Mouse (Mus musculus): ENCODE measurements around the gene Clmp. TPM values are rescaled to one million over a fixed set of nuclear protein-coding genes. Genes with fewer than 3 reads are reported as not detected.

Gene Clmp
- polyA plus RNA-seq, 1 experiment: 1.4 TPM

GRCm38 (mm10) chr9:40730701-40731590, 45.2 kb downstream of the Clmp start:
- H3K27ac ChIP-seq (ENCODE audit: insufficient read depth, low read length): peak overlapping the region; percentile 12; the same call in 1 of the 2 replicates

DNA sequence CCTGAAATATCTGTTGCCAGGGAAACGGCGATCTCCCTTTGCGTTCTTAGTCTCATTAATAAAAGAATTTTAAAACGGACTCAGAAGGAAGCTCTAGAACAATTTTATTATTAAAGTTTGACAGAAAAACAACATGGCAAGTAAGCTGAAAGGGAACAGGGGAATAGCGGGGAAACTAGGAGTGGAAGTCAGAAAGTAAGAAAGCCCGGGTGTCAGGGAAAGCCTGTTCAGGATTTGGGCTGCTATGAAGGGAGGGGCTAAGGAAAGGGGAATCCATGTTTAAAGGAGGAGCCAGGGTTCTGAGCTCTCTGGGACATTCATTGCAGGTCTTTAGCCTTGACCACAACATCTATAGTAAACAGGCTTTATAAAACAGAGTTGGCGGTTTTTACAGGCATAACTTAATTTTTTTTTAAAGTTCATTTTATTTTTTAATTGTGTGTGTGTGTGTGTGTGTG, 45.9 kb downstream of the Clmp start:
- H3K36me3 ChIP-seq (ENCODE audit: control insufficient read depth, insufficient read depth, low read length): no peaks in the 10 kb centered on the region
- no peaks in the 10 kb centered on the region for H3K4me1 ChIP-seq (ENCODE audit: control insufficient read depth, insufficient read depth, insufficient read length)
- 52% methylated on average over 7 of the region's 7 CpGs for WGBS
- TF ChIP-seq POLR2A (IDR thresholded peaks at IDR 0.05; ENCODE audit: low read depth, low read length): no peak
- no peak for TF ChIP-seq CTCF (IDR thresholded peaks at IDR 0.05; ENCODE audit: extremely low read depth, insufficient read depth, insufficient read length, insufficient replicate concordance)
- no peak for DNase-seq (ENCODE audit: low read depth in 1 of 2, low spot score in 2 of 2)
- no peak overlapping the region for H3K27ac ChIP-seq (ENCODE audit: insufficient read depth, low read length)
- H3K27me3 ChIP-seq (ENCODE audit: control insufficient read depth, insufficient read depth, low read length): 0 out of 2 replicates have a peak, but pooled peaks cover 1% of the 10 kb centered on the region
- H3K4me3 ChIP-seq (ENCODE audit: extremely low read depth, insufficient read depth, insufficient read length): no peak overlapping the region

More at GRCm38 (mm10) chr9:40730701-40731590, 45.2 kb downstream of the Clmp start:
- peak in 1 of 2 experiments; percentile 47 for DNase-seq (ENCODE audit: low read depth in 1 of 2, low spot score in 2 of 2)
- H3K4me1 ChIP-seq (ENCODE audit: control insufficient read depth, insufficient read depth, insufficient read length): no peaks in the 10 kb centered on the region
- H3K4me3 ChIP-seq (ENCODE audit: extremely low read depth, insufficient read depth, insufficient read length): peak overlapping the region; percentile 41
- 0 out of 2 replicates have a peak, but pooled peaks cover 1% of the 10 kb centered on the region for H3K27me3 ChIP-seq (ENCODE audit: control insufficient read depth, insufficient read depth, low read length)
- WGBS: 3% methylated on average over 35 of the region's 35 CpGs
- TF ChIP-seq CTCF (IDR thresholded peaks at IDR 0.05; ENCODE audit: extremely low read depth, insufficient read depth, insufficient read length, insufficient replicate concordance): no peak
- TF ChIP-seq POLR2A (IDR thresholded peaks at IDR 0.05; ENCODE audit: low read depth, low read length): no peak
- H3K36me3 ChIP-seq (ENCODE audit: control insufficient read depth, insufficient read depth, low read length): no peaks in the 10 kb centered on the region

- TF ChIP-seq POLR2A (IDR thresholded peaks at IDR 0.05; ENCODE audit: low read depth, low read length) (no peak), CTCF (IDR thresholded peaks at IDR 0.05; ENCODE audit: extremely low read depth, insufficient read depth, insufficient read length, insufficient replicate concordance) (no peak)
- no peaks in the 10 kb centered on the region for H3K4me1 ChIP-seq (ENCODE audit: control insufficient read depth, insufficient read depth, insufficient read length)
- H3K27me3 ChIP-seq (ENCODE audit: control insufficient read depth, insufficient read depth, low read length): 0 out of 2 replicates have a peak, but pooled peaks cover 1% of the 10 kb centered on the region
- H3K36me3 ChIP-seq (ENCODE audit: control insufficient read depth, insufficient read depth, low read length): no peaks in the 10 kb centered on the region
- 69% methylated on average over 2 of the region's 2 CpGs for WGBS
- no peak overlapping the region for H3K4me3 ChIP-seq (ENCODE audit: extremely low read depth, insufficient read depth, insufficient read length)
- H3K27ac ChIP-seq (ENCODE audit: insufficient read depth, low read length): no peak overlapping the region
- DNase-seq (ENCODE audit: low read depth in 1 of 2, low spot score in 2 of 2): no peak
Measured at GRCm38 (mm10) chr9:40732302-40732701, 46.5 kb downstream of the Clmp start.

DNA sequence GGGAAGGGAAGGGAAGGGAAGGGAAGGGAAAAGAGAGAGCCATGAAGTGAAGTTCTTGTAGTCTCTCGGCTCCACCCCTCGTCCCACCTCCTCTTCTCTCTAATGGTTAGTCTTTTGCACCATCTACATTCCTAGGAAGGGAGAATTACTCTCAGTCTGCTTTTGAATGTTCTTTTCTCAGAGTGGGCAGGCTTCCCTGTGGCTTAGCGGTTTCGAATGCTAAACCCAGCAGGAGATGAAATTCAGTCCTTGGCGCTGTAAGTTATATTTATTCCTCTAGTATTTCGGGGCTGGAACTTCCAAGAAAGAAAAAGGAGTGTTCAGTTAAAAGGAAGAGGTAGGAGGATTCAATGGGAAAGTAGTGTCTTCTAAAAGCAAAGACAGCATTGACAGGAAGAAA, 51.4 kb downstream of the Clmp start:
- H3K4me1 ChIP-seq (ENCODE audit: control insufficient read depth, insufficient read depth, insufficient read length): no peaks in the 10 kb centered on the region
- no peak for DNase-seq (ENCODE audit: low read depth in 1 of 2, low spot score in 2 of 2)
- H3K4me3 ChIP-seq (ENCODE audit: extremely low read depth, insufficient read depth, insufficient read length): no peak overlapping the region
- WGBS: 90% methylated on average over 6 of the region's 6 CpGs
- no peak for TF ChIP-seq CTCF (IDR thresholded peaks at IDR 0.05; ENCODE audit: extremely low read depth, insufficient read depth, insufficient read length, insufficient replicate concordance)
- no peak for TF ChIP-seq POLR2A (IDR thresholded peaks at IDR 0.05; ENCODE audit: low read depth, low read length)
- H3K27ac ChIP-seq (ENCODE audit: insufficient read depth, low read length): no peak overlapping the region
- H3K36me3 ChIP-seq (ENCODE audit: control insufficient read depth, insufficient read depth, low read length): no peaks in the 10 kb centered on the region
- no peaks in the 10 kb centered on the region for H3K27me3 ChIP-seq (ENCODE audit: control insufficient read depth, insufficient read depth, low read length)

DNA sequence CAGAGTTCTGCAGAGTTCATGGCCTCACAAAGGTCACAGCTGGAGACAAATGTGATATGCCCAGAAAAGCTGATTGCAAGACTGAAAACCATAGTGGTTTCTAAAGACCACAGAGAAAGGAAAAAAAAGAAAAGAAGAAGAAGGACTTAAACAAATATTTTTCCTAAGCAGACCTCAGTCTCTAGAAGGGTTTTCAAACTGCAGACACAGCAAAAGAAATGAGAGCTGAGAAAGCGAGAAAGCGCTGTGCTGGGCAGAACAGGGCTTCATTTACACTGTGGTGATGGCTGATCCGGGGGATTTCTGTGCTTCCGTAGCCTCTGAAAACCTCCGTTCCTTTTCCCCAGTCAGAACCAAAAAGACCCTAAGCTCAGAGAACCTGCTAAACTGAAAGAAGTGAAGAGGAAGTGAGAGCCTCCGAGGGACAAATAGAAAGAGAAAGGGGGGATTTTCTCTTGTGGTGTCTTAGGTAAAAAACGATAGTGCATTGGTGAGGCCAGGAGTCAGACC, 57.8 kb downstream of the Clmp start:
- TF ChIP-seq CTCF (IDR thresholded peaks at IDR 0.05; ENCODE audit: extremely low read depth, insufficient read depth, insufficient read length, insufficient replicate concordance) (no peak), POLR2A (IDR thresholded peaks at IDR 0.05; ENCODE audit: low read depth, low read length) (no peak)
- Histone ChIP-seq H3K27ac (ENCODE audit: insufficient read depth, low read length) (peak overlapping the region; percentile 75), H3K27me3 (ENCODE audit: control insufficient read depth, insufficient read depth, low read length) (no peaks in the 10 kb centered on the region), H3K4me1 (ENCODE audit: control insufficient read depth, insufficient read depth, insufficient read length) (peaks cover 18% of the 10 kb centered on the region; the same call in 1 of the 2 replicates), H3K4me3 (ENCODE audit: extremely low read depth, insufficient read depth, insufficient read length) (no peak overlapping the region; the same call in 1 of the 2 replicates), H3K36me3 (ENCODE audit: control insufficient read depth, insufficient read depth, low read length) (no peaks in the 10 kb centered on the region)
- DNase-seq (ENCODE audit: low read depth in 1 of 2, low spot score in 2 of 2): peak in 1 of 2 experiments; percentile 41
- 13% methylated on average over 7 of the region's 7 CpGs for WGBS

GRCm38 (mm10) chr9:40744233-40744632, 58.5 kb downstream of the Clmp start:
- Histone ChIP-seq H3K36me3 (ENCODE audit: control insufficient read depth, insufficient read depth, low read length) (no peaks in the 10 kb centered on the region), H3K27ac (ENCODE audit: insufficient read depth, low read length) (peak overlapping the region; percentile 75), H3K4me3 (ENCODE audit: extremely low read depth, insufficient read depth, insufficient read length) (no peak overlapping the region), H3K27me3 (ENCODE audit: control insufficient read depth, insufficient read depth, low read length) (no peaks in the 10 kb centered on the region), H3K4me1 (ENCODE audit: control insufficient read depth, insufficient read depth, insufficient read length) (peaks cover 18% of the 10 kb centered on the region; the same call in 1 of the 2 replicates)
- no peak for TF ChIP-seq POLR2A (IDR thresholded peaks at IDR 0.05; ENCODE audit: low read depth, low read length)
- no peak for TF ChIP-seq CTCF (IDR thresholded peaks at IDR 0.05; ENCODE audit: extremely low read depth, insufficient read depth, insufficient read length, insufficient replicate concordance)
- peak in 1 of 2 experiments; percentile 18 for DNase-seq (ENCODE audit: low read depth in 1 of 2, low spot score in 2 of 2)
- WGBS: 44% methylated on average over 3 of the region's 3 CpGs
